Mouse (Mus musculus) CH12.LX (cell line): ENCODE measurements around the gene Ghrhr.

Experiments used
- CTCF ChIP-seq, 2 experiments: IDR thresholded peaks in 1 of 2; conservative IDR thresholded peaks in 1 of 2; 2 replicates each; pipeline ENCODE4 v1.5.1; 2011 to 2012; ENCODE audit warnings: low read depth in 2 of 2, low read length in 2 of 2, improper control_type of control experiment in 1 of 2, inconsistent platforms in 1 of 2, mild to moderate bottlenecking in 1 of 2, moderate library complexity in 1 of 2
- E2F4 ChIP-seq: IDR thresholded peaks from 2 replicates; pipeline ENCODE4 v1.6.1; 2011; ENCODE audit warnings: low read depth, low read length, improper control_type of control experiment; ENCODE audit not compliant: insufficient replicate concordance
- EP300 ChIP-seq: IDR thresholded peaks from 2 replicates; pipeline ENCODE4 v1.6.1; 2011; ENCODE audit warnings: low read length, improper control_type of control experiment
- POLR2A ChIP-seq: IDR thresholded peaks from 2 replicates; pipeline ENCODE4 v1.6.1; 2011; ENCODE audit warnings: low read depth, mild to moderate bottlenecking, improper control_type of control experiment, low read length
- TCF12 ChIP-seq: IDR thresholded peaks from 2 replicates; pipeline ENCODE4 v1.6.1; 2014; ENCODE audit warnings: low read depth, mild to moderate bottlenecking, inconsistent platforms, low read length, improper control_type of control experiment
- UBTF ChIP-seq: IDR thresholded peaks from 2 replicates; pipeline ENCODE4 v1.6.1; 2012; ENCODE audit warnings: low read depth, mild to moderate bottlenecking, inconsistent platforms, low read length, improper control_type of control experiment, moderate library complexity

DNA sequence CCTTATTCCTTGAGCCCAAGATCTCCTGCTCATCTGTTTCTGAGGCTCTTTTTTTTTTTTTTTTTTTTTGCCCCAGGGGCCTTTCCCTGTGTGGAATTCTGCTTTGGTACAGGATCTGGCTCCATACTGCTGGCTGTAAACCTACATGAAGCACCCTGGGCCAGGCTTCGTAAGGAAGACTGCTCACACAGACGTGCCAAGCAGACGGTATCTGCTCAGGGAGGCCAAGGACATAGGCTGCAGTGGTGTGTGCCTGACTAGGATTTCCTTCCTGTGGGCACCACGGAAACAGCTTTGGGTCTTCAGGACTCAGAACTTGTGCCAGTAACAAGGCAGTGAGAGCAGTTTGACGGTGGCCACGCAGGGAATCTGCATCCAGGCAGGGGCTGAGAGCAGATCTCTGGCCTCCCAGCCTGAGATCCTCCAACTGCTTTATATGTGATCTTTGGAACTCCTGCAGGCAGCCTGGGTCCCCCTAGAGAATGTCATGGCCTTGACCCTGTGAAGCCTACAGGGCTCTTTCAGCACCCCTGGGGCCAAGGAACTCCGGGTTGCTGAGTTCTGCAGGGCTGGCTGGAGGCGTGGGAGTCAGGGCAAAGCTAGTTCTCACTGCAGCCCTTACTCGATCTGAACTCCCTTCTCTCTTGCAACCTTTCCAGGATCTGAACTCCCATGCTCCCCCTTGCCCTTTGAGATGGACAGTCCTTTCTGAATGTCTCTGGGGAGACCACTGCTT is 26.1 kb downstream of the Ghrhr start:
- TF ChIP-seq TCF12, result no peak
- no peak for TF ChIP-seq UBTF
- no peak for TF ChIP-seq CTCF (conservative IDR thresholded peaks at IDR 0.05 in 1 of 2, IDR thresholded peaks at IDR 0.05 in 1 of 2; ENCODE audit: low read depth in 2 of 2, low read length in 2 of 2)
- TF ChIP-seq E2F4, result no peak
- TF ChIP-seq POLR2A, result no peak
- TF ChIP-seq EP300, result no peak
